Mouse (Mus musculus): ENCODE measurements at regions not wholly inside any gene's neighbourhood (a gene's known extent, or its start where the extent isn't known, plus 50 kb on each side); places are given as distances from the start of the nearest gene placed in this dataset.

GRCm38 (mm10) chr1:41887556-41887955 is 808.0 kb upstream of the Pou3f3 start:
- Histone ChIP-seq H3K9me3 (replicated peaks) (no peaks in the 10 kb centered on the region), H3K4me2 (no peak overlapping the region), H3K4me1 (replicated peaks) (peaks cover 6% of the 10 kb centered on the region; the same call in 1 of the 2 replicates), H3K36me3 (no peaks in the 10 kb centered on the region), H3K4me3 (no peak overlapping the region), H3K27ac (no peak overlapping the region), H3K27me3 (no peaks in the 10 kb centered on the region), H3K9ac (no peak overlapping the region)
- ATAC-seq (replicated peaks; ENCODE audit: insufficient number of reproducible peaks, insufficient read depth, low FRiP score, low read depth) = no peak
- 86% methylated on average over 8 of the region's 8 CpGs for WGBS

- no peaks in the 10 kb centered on the region for H3K36me3 ChIP-seq
- H3K9ac ChIP-seq = no peak overlapping the region
- H3K4me2 ChIP-seq = no peak overlapping the region
- H3K27me3 ChIP-seq = no peaks in the 10 kb centered on the region
- ATAC-seq (replicated peaks; ENCODE audit: insufficient number of reproducible peaks, insufficient read depth, low FRiP score, low read depth) = no peak
- peaks cover 6% of the 10 kb centered on the region; the same call in 1 of the 2 replicates for H3K4me1 ChIP-seq (replicated peaks)
- no peak overlapping the region for H3K4me3 ChIP-seq
- no peak overlapping the region for H3K27ac ChIP-seq
- no peaks in the 10 kb centered on the region for H3K9me3 ChIP-seq (replicated peaks)
- WGBS = 28% methylated on average over 2 of the region's 2 CpGs
Measured at GRCm38 (mm10) chr1:41888213-41888612, 807.4 kb upstream of the Pou3f3 start.

- no peak overlapping the region for H3K9ac ChIP-seq
- peaks cover 6% of the 10 kb centered on the region; the same call in 1 of the 2 replicates for H3K4me1 ChIP-seq (replicated peaks)
- no peak overlapping the region for H3K27ac ChIP-seq
- H3K4me3 ChIP-seq = no peak overlapping the region
- no peak overlapping the region for H3K4me2 ChIP-seq
- H3K9me3 ChIP-seq (replicated peaks) = no peaks in the 10 kb centered on the region
- ATAC-seq (replicated peaks; ENCODE audit: insufficient number of reproducible peaks, insufficient read depth, low FRiP score, low read depth) = no peak
- no peaks in the 10 kb centered on the region for H3K36me3 ChIP-seq
- H3K27me3 ChIP-seq = no peaks in the 10 kb centered on the region
- WGBS = 75% methylated on average over 5 of the region's 5 CpGs
Measured at GRCm38 (mm10) chr1:41888966-41889365, 806.6 kb upstream of the Pou3f3 start.

GRCm38 (mm10) chr1:41889940-41890339 is 805.6 kb upstream of the Pou3f3 start:
- H3K27me3 ChIP-seq = no peaks in the 10 kb centered on the region
- no peak overlapping the region for H3K4me2 ChIP-seq
- no peak for ATAC-seq (replicated peaks; ENCODE audit: insufficient number of reproducible peaks, insufficient read depth, low FRiP score, low read depth)
- WGBS = 68% methylated on average over 6 of the region's 6 CpGs
- no peak overlapping the region for H3K9ac ChIP-seq
- H3K4me3 ChIP-seq = no peak overlapping the region
- no peak overlapping the region for H3K27ac ChIP-seq
- H3K9me3 ChIP-seq (replicated peaks) = no peaks in the 10 kb centered on the region
- no peaks in the 10 kb centered on the region for H3K36me3 ChIP-seq
- H3K4me1 ChIP-seq (replicated peaks) = peaks cover 6% of the 10 kb centered on the region; the same call in 1 of the 2 replicates

GRCm38 (mm10) chr1:41890714-41891689 is 804.6 kb upstream of the Pou3f3 start:
- Histone ChIP-seq H3K9ac (no peak overlapping the region), H3K4me1 (replicated peaks) (peaks cover 6% of the 10 kb centered on the region; the same call in 1 of the 2 replicates), H3K4me2 (no peak overlapping the region), H3K27ac (no peak overlapping the region), H3K4me3 (no peak overlapping the region), H3K27me3 (no peaks in the 10 kb centered on the region), H3K9me3 (replicated peaks) (no peaks in the 10 kb centered on the region), H3K36me3 (no peaks in the 10 kb centered on the region)
- no peak for ATAC-seq (replicated peaks; ENCODE audit: insufficient number of reproducible peaks, insufficient read depth, low FRiP score, low read depth)
- 73% methylated on average over 20 of the region's 20 CpGs for WGBS

DNA sequence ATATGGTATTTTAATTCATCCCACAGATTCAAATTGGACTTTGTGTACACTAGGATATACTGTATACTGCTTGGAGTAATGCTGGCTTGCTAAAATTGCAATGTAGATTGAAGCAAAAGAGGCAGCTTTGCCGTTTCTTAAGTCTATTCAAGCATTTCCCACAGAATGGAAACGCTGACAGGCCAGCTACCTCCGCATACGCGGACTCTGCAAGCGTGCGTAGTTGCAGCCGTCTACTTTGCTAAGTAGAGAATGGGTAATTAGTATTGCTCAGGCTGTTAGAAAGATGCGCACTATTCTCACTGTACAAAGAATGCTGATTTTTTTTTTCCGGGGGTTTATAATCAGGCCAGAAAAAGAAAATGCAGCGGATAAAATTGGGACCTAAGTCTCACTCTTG is 803.8 kb upstream of the Pou3f3 start:
- Histone ChIP-seq H3K9me3 (replicated peaks) (no peaks in the 10 kb centered on the region), H3K27ac (no peak overlapping the region), H3K9ac (no peak overlapping the region), H3K4me1 (replicated peaks) (peaks cover 6% of the 10 kb centered on the region; the same call in 1 of the 2 replicates), H3K27me3 (no peaks in the 10 kb centered on the region), H3K36me3 (no peaks in the 10 kb centered on the region), H3K4me3 (no peak overlapping the region), H3K4me2 (no peak overlapping the region)
- no peak for ATAC-seq (replicated peaks; ENCODE audit: insufficient number of reproducible peaks, insufficient read depth, low FRiP score, low read depth)
- 88% methylated on average over 11 of the region's 11 CpGs for WGBS

DNA sequence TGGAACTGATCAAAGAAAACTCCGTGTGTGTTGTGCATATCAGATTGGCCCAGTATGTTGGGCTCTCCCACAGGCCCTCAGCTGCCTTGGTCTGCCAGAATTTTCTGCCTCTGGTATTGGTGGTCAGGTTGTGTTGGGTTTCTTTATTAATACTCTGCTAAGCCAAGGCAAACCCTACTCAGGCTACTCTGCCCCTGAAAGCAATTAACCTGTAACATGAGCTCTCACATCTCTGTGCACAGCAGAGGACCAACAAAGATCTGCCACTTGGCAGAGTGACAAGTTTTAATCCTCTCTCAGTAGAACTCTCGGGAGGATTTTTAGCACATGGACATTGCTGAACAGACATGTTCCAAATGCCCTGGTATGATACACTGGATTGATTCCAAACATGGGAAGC is 803.2 kb upstream of the Pou3f3 start:
- no peaks in the 10 kb centered on the region for H3K9me3 ChIP-seq (replicated peaks)
- 24% methylated on average over 2 of the region's 2 CpGs for WGBS
- H3K4me2 ChIP-seq = no peak overlapping the region
- no peak overlapping the region for H3K4me3 ChIP-seq
- peaks cover 6% of the 10 kb centered on the region; the same call in 1 of the 2 replicates for H3K4me1 ChIP-seq (replicated peaks)
- no peak overlapping the region for H3K9ac ChIP-seq
- no peaks in the 10 kb centered on the region for H3K27me3 ChIP-seq
- H3K27ac ChIP-seq = no peak overlapping the region
- no peak for ATAC-seq (replicated peaks; ENCODE audit: insufficient number of reproducible peaks, insufficient read depth, low FRiP score, low read depth)
- H3K36me3 ChIP-seq = no peaks in the 10 kb centered on the region

- Histone ChIP-seq H3K27ac (no peak overlapping the region), H3K27me3 (no peaks in the 10 kb centered on the region), H3K4me1 (replicated peaks) (no peaks in the 10 kb centered on the region), H3K9ac (no peak overlapping the region), H3K4me3 (no peak overlapping the region), H3K4me2 (no peak overlapping the region), H3K36me3 (no peaks in the 10 kb centered on the region), H3K9me3 (replicated peaks) (no peaks in the 10 kb centered on the region)
- WGBS = 70% methylated on average over 4 of the region's 4 CpGs
- ATAC-seq (replicated peaks; ENCODE audit: insufficient number of reproducible peaks, insufficient read depth, low FRiP score, low read depth) = no peak
Measured at GRCm38 (mm10) chr1:41897768-41898330, 797.7 kb upstream of the Pou3f3 start.

- Histone ChIP-seq H3K4me3 (no peak overlapping the region), H3K4me1 (replicated peaks) (no peaks in the 10 kb centered on the region), H3K27ac (no peak overlapping the region), H3K4me2 (no peak overlapping the region), H3K27me3 (no peaks in the 10 kb centered on the region), H3K9ac (no peak overlapping the region), H3K36me3 (no peaks in the 10 kb centered on the region), H3K9me3 (replicated peaks) (no peaks in the 10 kb centered on the region)
- ATAC-seq (replicated peaks; ENCODE audit: insufficient number of reproducible peaks, insufficient read depth, low FRiP score, low read depth) = no peak
- WGBS = 69% methylated on average over 6 of the region's 6 CpGs
Measured at GRCm38 (mm10) chr1:41900370-41900769, 795.2 kb upstream of the Pou3f3 start.

GRCm38 (mm10) chr1:41905971-41906370 is 789.6 kb upstream of the Pou3f3 start:
- no peak for ATAC-seq (replicated peaks; ENCODE audit: insufficient number of reproducible peaks, insufficient read depth, low FRiP score, low read depth)
- Histone ChIP-seq H3K27me3 (no peaks in the 10 kb centered on the region), H3K4me3 (no peak overlapping the region), H3K9ac (no peak overlapping the region), H3K27ac (no peak overlapping the region), H3K36me3 (no peaks in the 10 kb centered on the region), H3K4me2 (no peak overlapping the region), H3K9me3 (replicated peaks) (no peaks in the 10 kb centered on the region), H3K4me1 (replicated peaks) (no peaks in the 10 kb centered on the region)
- WGBS = 80% methylated on average over 5 of the region's 5 CpGs

DNA sequence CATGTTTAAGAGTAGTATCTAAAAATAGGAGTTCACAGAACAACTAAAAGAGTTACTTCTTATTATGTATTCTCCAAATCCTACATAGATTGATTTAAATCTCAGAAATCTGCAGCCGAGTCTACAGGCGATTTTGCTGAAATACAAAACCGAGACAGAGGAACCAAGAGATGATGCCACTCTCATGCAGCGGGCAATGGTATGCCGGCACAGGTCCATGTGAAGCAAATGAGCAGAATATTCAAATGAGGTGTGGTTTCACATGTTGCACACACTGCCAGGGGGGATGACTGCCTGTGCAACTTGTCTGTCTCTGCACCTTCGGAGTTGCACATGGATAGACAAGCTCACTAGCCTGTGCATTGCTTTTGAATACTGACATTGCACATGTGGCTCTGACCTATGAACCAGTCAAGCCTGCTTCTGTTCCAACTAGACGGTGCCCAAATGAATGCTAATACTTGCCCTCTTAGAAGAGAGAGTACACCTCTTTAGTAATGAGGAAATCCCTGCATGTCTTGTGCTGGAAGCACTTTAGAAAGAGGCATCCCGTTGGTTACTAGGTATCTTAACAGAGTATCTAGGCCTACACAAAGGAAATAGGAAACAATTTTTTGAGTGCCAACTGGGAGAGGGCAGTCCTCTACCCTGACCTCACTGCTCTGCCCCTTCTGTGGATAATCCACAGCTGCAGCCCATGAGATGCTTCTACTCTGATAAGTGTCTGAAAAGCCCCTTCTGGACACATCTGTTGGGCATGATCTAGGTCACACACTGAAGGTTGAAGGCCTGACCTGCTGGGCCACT is 787.4 kb upstream of the Pou3f3 start:
- Histone ChIP-seq H3K9ac (no peak overlapping the region), H3K36me3 (no peaks in the 10 kb centered on the region), H3K4me3 (no peak overlapping the region), H3K27ac (no peak overlapping the region), H3K9me3 (replicated peaks) (no peaks in the 10 kb centered on the region), H3K27me3 (no peaks in the 10 kb centered on the region), H3K4me2 (no peak overlapping the region), H3K4me1 (replicated peaks) (no peaks in the 10 kb centered on the region)
- no peak for ATAC-seq (replicated peaks; ENCODE audit: insufficient number of reproducible peaks, insufficient read depth, low FRiP score, low read depth)
- WGBS = 82% methylated on average over 8 of the region's 8 CpGs
